Mouse (Mus musculus) ovary, postnatal 14 days (tissue): ENCODE measurements around the gene Mrpl1.

ENCODE experiments used
- DNase-seq: peaks from one replicate; pipeline ENCODE4 v3.0.0; 2022; ENCODE audit warnings: low spot score

Gene Mrpl1

GRCm38 (mm10) chr5:96209459-96209858 lies at the start of gene Mrpl1:
Mrpl1 (plus strand) TSS chr5:96209493.
- DNase-seq, result peak; percentile 5

DNA sequence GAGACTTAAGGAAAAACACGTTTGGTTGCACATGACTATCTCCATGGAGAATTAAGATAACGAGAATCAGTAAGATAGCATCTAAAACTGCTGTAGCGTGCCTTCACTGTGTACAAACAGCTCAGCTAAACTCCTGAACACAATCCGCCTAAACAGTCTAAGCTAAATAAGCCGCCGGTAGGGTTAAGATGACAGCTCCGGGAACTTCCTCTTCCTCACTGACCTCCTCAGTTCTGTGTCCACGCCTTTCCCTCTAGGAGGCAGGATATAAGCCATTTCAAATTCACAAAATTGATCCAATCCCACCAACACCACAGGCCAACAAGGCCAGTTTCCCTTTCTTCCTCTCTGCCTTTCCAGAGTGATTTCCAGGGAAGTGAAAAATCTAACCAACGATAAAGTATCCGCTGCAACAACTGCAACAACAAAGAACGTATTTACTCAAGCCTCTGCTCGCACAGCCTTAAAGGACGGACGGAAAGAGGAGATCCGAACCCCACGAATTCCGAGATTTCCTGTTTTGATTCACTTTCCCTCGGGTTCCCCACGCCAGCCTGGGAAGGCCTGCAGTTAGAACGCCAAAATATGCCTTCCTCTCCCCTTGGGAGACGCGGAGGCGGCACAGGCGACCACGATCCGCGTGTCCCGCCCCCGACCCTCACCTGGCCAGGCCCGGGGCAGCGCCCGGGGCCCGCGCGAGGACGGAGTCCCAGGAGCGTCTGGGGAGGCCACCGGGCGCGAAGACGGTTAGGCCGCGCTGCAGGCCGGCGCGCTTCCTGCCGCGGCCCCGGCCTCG lies 48.6 kb upstream of the Mrpl1 start:
- peak; percentile 22 for DNase-seq

DNA sequence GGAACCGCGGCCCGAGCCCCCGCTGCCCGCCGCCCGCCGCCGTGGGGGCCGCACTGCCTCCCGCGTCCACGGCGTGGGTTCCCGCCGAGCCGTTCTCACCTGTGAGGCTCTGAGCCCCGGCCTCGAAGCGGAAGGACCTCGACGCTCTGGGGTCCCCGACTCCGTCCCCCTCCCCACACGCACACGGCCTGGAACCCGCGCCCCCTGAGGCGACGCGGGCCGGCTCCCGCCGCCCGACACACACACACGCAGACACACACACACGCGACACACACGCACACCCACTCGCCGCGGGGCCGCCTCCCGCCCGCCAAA lies 48.1 kb upstream of the Mrpl1 start:
- DNase-seq, result no peak

DNA sequence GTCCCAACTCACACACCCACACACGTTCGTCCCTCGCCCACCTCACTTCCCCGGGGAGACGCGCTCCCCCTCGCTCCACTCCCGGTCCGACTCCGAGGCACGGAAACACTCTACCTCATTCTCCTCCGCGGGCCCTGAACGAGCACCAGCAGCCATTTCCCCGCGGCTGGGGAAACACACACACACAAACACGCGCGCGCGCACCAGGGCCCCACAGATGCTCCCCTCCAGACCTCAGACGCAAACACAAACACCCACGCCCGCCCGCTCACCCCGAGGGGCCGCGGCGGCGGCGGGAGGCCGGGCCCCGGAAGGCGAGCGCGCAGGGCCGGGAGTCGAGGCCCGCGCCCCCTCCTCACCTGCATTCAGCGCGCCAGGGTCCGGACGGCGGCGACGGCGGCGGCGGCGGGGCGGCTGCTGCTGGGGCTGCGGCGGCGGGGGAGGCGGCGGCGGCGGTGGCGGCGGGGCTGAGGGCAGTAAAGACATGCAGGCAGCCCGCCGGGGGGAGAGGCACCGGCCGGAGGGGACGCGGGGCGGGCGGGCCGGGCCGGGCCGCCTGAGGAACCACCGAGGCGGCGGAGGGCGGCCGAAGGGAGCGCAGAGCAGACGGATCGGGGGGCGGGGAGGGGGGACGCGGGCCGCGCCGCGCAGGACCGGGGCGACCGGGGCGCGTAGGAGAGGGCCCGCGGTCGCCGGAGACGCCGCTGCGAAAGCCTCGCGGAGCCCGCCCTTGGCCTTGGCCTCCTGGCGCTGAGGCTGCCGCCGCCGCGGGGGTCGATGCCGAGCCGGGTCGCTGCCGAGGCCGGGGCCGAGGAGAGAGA lies 47.5 kb upstream of the Mrpl1 start:
- DNase-seq, result peak; percentile 58

GRCm38 (mm10) chr5:96162399-96163331 lies 46.6 kb upstream of the Mrpl1 start:
- peak; percentile 66 for DNase-seq

- DNase-seq, result no peak
Measured at GRCm38 (mm10) chr5:96163396-96164020, 45.8 kb upstream of the Mrpl1 start.

DNA sequence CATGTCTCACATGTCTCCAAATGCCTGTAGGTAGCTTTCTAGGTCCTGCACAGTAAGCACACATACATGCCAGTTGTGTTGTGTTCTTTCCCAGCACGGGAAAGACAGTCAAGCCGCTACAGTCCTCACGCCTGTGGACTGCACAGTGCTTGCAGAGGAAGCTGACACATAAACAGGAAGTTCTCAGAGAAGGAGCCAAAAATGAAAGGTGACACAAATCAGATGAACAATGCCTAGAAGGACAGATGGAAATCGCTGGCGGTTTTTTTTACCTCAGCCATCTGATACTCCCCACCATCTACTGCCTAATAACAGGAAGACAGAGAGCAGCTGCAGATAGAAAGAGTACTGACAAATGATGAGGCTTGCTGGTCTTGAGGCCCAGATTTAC lies 45.3 kb upstream of the Mrpl1 start, which contains the start of gene Cnot6l:
TSS of gene Cnot6l (minus strand) at position 151 of the 391 bp plus-strand sequence.
- no peak for DNase-seq

- no peak for DNase-seq
Measured at GRCm38 (mm10) chr5:96166761-96167160, 42.5 kb upstream of the Mrpl1 start.

DNA sequence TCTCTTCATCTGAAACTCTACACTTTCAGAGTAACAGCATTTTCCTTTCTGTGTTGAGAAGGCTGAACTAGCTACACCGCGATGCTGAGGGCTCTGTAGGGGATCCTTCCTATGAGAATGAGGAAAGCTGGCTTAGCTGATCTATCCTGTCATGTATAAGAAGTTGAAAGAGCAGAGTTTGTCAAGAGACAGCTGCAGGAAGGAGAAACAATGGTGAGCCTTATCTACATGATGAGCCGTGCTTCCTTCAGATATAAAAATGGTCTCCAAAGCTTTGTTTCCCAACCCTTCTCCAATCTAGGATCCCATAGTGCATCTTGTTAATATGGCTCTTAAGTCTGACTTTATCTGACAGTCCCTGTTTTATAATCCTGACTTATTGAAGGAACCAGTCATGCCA lies 38.9 kb upstream of the Mrpl1 start:
- no peak for DNase-seq

GRCm38 (mm10) chr5:96171765-96172164 lies 37.5 kb upstream of the Mrpl1 start:
- DNase-seq, result no peak

GRCm38 (mm10) chr5:96176121-96176520 lies 33.2 kb upstream of the Mrpl1 start:
- no peak for DNase-seq

- DNase-seq, result no peak
Measured at GRCm38 (mm10) chr5:96176879-96177358, 32.4 kb upstream of the Mrpl1 start.

- no peak for DNase-seq
Measured at GRCm38 (mm10) chr5:96183211-96183610, 26.1 kb upstream of the Mrpl1 start.

DNA sequence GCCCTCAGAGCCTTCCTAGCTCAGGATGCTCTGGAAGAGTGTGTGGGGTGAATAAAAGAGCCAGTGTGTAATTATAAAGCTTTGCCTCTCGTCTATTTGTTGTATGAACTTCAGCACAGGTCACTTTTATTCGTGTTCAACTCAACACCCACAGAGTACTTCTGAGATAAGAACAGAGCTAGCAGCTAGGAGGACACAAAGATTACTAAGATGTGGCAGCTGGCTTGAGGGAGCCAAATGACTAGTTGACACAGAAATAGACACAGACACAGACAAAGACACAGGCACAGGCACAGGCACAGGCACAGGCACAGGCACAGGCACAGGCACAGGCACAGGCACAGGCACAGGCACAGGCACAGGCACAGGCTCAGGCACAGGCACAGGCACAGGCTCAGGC lies 25.3 kb upstream of the Mrpl1 start:
- DNase-seq, result no peak

GRCm38 (mm10) chr5:96189761-96190160 lies 19.5 kb upstream of the Mrpl1 start:
- DNase-seq, result no peak

DNA sequence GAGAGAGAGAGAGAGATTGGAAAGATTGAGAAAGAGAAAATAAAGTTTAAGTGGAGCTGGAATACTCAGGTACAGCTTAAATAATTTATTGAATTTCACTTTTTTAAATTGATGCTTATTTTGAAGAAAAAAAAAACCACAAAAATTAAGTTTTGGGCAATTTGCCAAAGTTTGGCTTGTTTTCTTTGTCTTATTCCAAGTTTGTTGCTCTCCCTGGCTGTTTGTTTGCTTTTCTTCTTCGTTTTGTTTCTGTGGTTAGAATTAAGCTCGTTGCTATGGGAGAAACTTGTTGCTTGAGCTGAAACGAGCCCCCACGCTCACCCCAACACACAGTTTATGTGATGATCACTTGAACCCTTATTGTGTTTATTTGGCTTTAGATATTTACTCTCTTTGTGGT lies 18.0 kb upstream of the Mrpl1 start:
- no peak for DNase-seq

DNA sequence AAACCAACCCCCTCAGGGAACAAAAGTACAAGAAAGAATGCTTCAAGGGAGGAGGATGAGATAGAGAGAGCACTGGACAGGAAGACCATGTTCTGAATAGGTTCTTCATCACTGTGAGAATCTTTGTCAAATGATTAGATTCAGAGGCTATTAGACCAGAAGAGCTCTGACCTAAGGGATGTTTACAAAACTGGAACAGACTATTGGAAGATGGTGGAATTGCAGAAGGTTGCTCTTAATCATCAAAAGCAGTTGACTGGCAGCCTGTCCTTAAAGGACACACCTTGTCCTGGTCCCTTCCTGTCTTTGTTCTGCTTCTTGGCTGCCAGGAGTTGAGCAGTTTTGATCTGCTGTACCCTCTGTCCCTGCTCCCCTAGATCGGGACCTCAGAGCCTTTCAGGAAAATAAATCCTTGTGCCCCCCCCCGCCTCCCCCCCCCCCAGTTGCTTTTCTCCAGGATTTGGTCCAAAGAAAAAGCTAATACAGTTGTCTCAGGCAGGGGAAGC lies 12.7 kb upstream of the Mrpl1 start:
- DNase-seq, result no peak

DNA sequence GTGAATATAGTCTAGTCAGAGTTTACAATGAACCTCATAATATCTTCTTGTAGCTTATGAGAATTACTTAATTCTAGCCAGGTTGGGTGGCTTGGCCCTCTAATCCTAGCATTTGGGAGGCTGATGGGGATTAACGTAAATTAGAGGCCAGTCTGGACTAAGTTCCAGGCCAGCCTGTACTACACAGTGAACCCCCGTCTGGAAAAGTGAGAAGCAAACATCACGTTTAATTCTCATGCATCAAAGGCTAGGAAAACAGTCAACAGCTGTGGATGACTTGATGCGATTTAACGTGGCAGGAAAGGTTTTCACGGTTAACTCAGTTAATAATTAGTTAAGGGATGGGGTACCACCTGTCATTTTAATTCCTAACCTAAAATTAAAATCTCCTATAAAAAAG lies 11.0 kb upstream of the Mrpl1 start:
- no peak for DNase-seq

- no peak for DNase-seq
Measured at GRCm38 (mm10) chr5:96200269-96200668, 9.0 kb upstream of the Mrpl1 start.

DNA sequence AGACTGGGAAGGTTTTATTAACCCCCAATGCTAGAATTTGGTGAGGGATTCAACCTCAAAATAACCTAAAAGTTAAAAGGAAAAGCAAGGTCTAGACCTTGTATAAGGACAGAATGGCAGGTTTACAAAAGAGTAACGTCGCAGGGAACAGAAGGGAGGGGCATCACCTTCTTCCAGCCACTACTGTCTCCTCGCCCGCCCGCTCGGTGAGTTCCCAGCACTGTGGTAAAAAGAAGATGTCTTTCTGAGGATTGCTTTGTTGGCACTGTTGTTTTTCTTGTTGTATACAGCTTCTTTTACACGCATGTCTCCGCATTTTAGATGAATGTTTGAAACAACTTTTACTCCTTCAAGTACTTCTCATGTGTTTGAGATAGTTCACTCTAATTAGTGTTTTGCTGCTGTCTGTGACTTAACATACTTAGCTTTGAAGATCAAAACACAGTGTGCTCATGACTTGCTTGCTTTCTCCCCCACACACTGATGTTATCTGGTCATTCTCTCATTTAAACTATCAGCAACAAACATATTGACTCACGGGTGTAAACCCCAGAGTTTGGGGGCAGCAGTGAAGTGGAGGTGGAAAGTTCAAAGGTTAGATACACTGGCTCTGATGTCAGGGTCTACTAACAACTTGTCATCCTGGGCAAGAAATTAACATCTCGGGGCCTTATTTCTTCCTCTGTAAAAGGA lies 7.7 kb upstream of the Mrpl1 start:
- DNase-seq, result no peak

- peak; percentile 65 for DNase-seq
Measured at GRCm38 (mm10) chr5:96206897-96207296, 2.4 kb upstream of the Mrpl1 start.
